Mouse (Mus musculus): ENCODE measurements around the gene Polh. TPM values are rescaled to one million over a fixed set of nuclear protein-coding genes. Genes with fewer than 3 reads are reported as not detected.
A peak's percentile ranks its signal among the peaks of the same experiment; 100 is the strongest.

Gene Polh
- polyA plus RNA-seq, 1 experiment from 2014 or later, result 8.9 TPM

DNA sequence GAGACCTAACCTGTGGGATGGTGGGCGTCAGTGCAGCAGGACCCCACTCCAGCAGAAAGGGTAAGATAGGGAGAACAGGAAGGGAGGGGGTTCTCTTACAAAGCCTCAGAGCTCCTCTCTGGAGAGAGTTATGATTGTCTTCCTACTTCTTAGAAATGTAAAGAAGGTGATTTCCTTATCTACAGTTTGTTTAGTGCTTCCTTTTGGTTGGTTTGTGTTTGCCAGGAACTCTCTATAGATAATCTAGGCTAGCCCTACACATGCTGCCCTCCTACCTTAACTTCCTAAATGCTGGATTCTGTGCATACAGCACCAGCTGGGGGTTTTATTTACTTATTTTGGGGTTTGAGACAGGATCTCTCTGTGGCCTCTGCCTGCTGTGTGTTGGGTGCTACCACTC lies 33.6 kb upstream of the Polh start:
- H3K4me2 ChIP-seq (ENCODE audit: low read depth, low read length), result no peak overlapping the region
- no peak overlapping the region for H3K27ac ChIP-seq (ENCODE audit: low read depth)
- 75% methylated on average over 1 of the region's 1 CpGs for WGBS (ENCODE audit: insufficient replicate concordance)
- no peaks in the 10 kb centered on the region for H3K27me3 ChIP-seq (ENCODE audit: insufficient read depth, low read length)
- H3K36me3 ChIP-seq (replicated peaks; ENCODE audit: insufficient read depth, low read length), result peaks cover 71% of the 10 kb centered on the region
- TF ChIP-seq CTCF (IDR thresholded peaks at IDR 0.05; ENCODE audit: low read depth) (no peak), EP300 (IDR thresholded peaks at IDR 0.05; ENCODE audit: low read depth) (no peak)
- no peaks in the 10 kb centered on the region for H3K4me1 ChIP-seq (ENCODE audit: insufficient read depth)
- no peak for ATAC-seq
- H3K9me3 ChIP-seq (ENCODE audit: low read length), result no peaks in the 10 kb centered on the region
- no peak for DNase-seq
- H3K9ac ChIP-seq (replicated peaks), result no peak overlapping the region
- H3K4me3 ChIP-seq (ENCODE audit: low read depth, low read length), result no peak overlapping the region

DNA sequence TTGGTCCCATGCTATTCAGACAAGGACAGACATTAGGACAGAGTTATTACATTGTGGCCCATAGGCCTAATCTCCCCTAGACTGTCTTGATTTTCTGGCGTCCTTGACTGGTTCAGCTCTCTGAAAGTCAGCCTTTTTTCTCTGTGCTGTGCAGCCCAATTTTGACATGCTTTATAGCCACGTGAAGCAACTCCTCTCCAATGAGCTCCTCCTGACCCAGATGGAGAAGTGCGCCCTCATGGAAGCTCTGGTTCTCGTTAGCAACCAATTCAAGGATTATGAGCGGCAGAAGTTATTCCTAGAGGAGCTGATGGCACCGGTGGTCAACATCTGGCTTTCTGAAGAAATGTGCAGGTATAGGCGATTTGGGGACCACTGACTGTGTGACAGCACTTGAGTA lies 25.1 kb upstream of the Polh start:
- no peaks in the 10 kb centered on the region for H3K9me3 ChIP-seq (ENCODE audit: low read length)
- ATAC-seq, result no peak
- H3K27ac ChIP-seq (ENCODE audit: low read depth), result no peak overlapping the region
- no peak overlapping the region for H3K4me2 ChIP-seq (ENCODE audit: low read depth, low read length)
- no peaks in the 10 kb centered on the region for H3K4me1 ChIP-seq (ENCODE audit: insufficient read depth)
- 82% methylated on average over 7 of the region's 7 CpGs for WGBS (ENCODE audit: insufficient replicate concordance)
- no peak overlapping the region for H3K4me3 ChIP-seq (ENCODE audit: low read depth, low read length)
- peaks cover 81% of the 10 kb centered on the region for H3K36me3 ChIP-seq (replicated peaks; ENCODE audit: insufficient read depth, low read length)
- DNase-seq, result no peak
- H3K27me3 ChIP-seq (ENCODE audit: insufficient read depth, low read length), result no peaks in the 10 kb centered on the region
- TF ChIP-seq EP300 (IDR thresholded peaks at IDR 0.05; ENCODE audit: low read depth) (no peak), CTCF (IDR thresholded peaks at IDR 0.05; ENCODE audit: low read depth) (no peak)
- no peak overlapping the region for H3K9ac ChIP-seq (replicated peaks)

DNA sequence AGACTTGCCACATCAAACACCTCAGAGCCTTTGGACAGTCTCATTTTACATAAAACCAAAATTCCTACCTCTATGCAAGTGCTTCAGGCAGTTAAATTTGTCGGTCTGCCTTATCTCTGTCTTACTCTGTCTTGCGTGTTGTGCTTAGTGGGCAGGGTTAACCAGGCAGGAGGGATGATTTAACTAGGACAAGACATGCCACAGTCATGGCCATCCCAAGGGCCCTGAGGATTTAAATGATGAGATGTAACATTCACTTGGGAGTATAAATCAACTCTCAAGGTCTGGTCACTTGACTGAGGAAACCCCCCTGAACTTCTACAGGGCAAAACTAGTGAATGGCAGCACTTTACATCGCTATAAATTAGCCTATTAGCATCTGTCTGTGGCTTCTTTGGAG lies 19.2 kb upstream of the Polh start:
- H3K4me1 ChIP-seq (ENCODE audit: insufficient read depth), result no peaks in the 10 kb centered on the region
- TF ChIP-seq EP300 (IDR thresholded peaks at IDR 0.05; ENCODE audit: low read depth) (no peak), CTCF (IDR thresholded peaks at IDR 0.05; ENCODE audit: low read depth) (no peak)
- H3K4me2 ChIP-seq (ENCODE audit: low read depth, low read length), result no peak overlapping the region
- no peak for DNase-seq
- 74% methylated on average over 3 of the region's 3 CpGs for WGBS (ENCODE audit: insufficient replicate concordance)
- peaks cover 82% of the 10 kb centered on the region for H3K36me3 ChIP-seq (replicated peaks; ENCODE audit: insufficient read depth, low read length)
- no peaks in the 10 kb centered on the region for H3K27me3 ChIP-seq (ENCODE audit: insufficient read depth, low read length)
- H3K4me3 ChIP-seq (ENCODE audit: low read depth, low read length), result no peak overlapping the region
- ATAC-seq, result no peak
- no peak overlapping the region for H3K27ac ChIP-seq (ENCODE audit: low read depth)
- H3K9ac ChIP-seq (replicated peaks), result no peak overlapping the region
- H3K9me3 ChIP-seq (ENCODE audit: low read length), result no peaks in the 10 kb centered on the region

DNA sequence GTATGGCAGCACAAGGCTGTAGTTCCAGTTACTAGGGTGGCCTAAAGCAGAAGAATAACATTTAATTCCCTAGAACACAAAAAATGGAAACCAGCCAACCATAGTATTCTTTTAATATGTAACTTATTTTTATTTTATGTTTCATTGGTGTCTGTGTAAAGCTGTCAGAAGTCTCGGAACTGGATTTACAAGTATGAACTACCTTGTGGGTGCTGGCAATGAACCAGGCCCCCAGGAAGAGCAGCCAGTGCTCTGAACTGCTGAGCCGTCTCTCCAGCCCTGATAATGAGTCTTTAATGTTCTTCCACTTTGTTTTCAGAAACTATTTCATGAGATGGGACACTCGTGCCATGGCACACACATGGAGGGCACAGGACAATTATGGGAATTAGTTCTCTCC lies 8.1 kb upstream of the Polh start:
- TF ChIP-seq EP300 (IDR thresholded peaks at IDR 0.05; ENCODE audit: low read depth) (no peak), CTCF (IDR thresholded peaks at IDR 0.05; ENCODE audit: low read depth) (no peak)
- peaks cover 81% of the 10 kb centered on the region for H3K36me3 ChIP-seq (replicated peaks; ENCODE audit: insufficient read depth, low read length)
- no peak overlapping the region for H3K9ac ChIP-seq (replicated peaks)
- no peaks in the 10 kb centered on the region for H3K4me1 ChIP-seq (ENCODE audit: insufficient read depth)
- no peak for ATAC-seq
- H3K4me3 ChIP-seq (ENCODE audit: low read depth, low read length), result no peak overlapping the region
- no peak overlapping the region for H3K4me2 ChIP-seq (ENCODE audit: low read depth, low read length)
- H3K9me3 ChIP-seq (ENCODE audit: low read length), result no peaks in the 10 kb centered on the region
- H3K27me3 ChIP-seq (ENCODE audit: insufficient read depth, low read length), result no peaks in the 10 kb centered on the region
- 85% methylated on average over 3 of the region's 3 CpGs for WGBS (ENCODE audit: insufficient replicate concordance)
- DNase-seq, result no peak
- H3K27ac ChIP-seq (ENCODE audit: low read depth), result no peak overlapping the region

DNA sequence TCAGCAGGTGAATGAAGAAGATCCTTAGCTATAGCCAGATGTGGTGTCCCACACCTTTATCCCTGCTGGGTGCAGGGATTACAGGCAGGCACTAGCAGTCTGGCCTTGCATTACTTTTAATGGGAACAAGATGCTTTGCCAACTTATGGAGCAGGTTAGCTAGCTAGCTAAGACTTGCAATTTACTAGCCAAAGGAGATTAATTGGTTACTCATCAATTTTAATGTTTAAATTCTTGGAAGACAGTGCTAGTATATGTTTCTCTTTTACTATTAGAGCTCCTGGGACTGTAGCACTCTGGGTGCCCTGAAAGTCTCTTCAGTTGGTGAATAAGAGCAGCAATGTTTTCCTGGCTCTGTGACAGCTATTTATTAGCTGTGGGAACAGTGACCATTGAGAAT lies 4.2 kb upstream of the Polh start:
- no peaks in the 10 kb centered on the region for H3K9me3 ChIP-seq (ENCODE audit: low read length)
- H3K4me1 ChIP-seq (ENCODE audit: insufficient read depth), result peaks cover 15% of the 10 kb centered on the region
- peaks cover 53% of the 10 kb centered on the region for H3K36me3 ChIP-seq (replicated peaks; ENCODE audit: insufficient read depth, low read length)
- H3K27ac ChIP-seq (ENCODE audit: low read depth), result no peak overlapping the region
- ATAC-seq (no peak), DNase-seq (no peak)
- H3K9ac ChIP-seq (replicated peaks), result no peak overlapping the region; the same call in 1 of the 2 replicates
- H3K4me3 ChIP-seq (ENCODE audit: low read depth, low read length), result 0 out of 2 replicates have a peak overlapping the region, but pooled peaks have one; percentile 1
- H3K27me3 ChIP-seq (ENCODE audit: insufficient read depth, low read length), result no peaks in the 10 kb centered on the region
- no peak for TF ChIP-seq CTCF (IDR thresholded peaks at IDR 0.05; ENCODE audit: low read depth)
- TF ChIP-seq EP300 (IDR thresholded peaks at IDR 0.05; ENCODE audit: low read depth), result no peak
- H3K4me2 ChIP-seq (ENCODE audit: low read depth, low read length), result peak overlapping the region; percentile 32; the same call in 1 of the 2 replicates

DNA sequence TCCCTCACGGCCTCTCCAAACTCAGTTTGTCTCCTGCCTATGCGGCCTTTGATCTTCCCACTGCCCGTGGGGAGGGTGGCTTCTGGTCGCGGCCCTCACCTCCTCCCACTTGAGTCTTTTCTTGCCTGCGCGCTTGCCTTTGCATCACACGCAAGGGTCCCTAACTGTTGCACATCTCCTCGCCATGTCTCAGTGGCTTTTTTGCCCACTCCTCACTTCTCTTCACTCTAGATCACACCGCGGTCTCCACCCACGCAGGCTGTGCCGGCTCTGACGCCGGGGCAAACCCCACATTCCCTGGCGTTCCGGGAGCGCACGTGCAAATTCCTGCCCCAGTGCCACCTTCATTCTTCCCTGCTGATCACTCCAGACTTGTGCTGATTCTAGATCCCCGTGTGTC lies 633 bp upstream of the Polh start:
- Histone ChIP-seq H3K27ac (ENCODE audit: low read depth) (peak overlapping the region; percentile 92), H3K4me1 (ENCODE audit: insufficient read depth) (peaks cover 24% of the 10 kb centered on the region), H3K36me3 (replicated peaks; ENCODE audit: insufficient read depth, low read length) (peaks cover 33% of the 10 kb centered on the region), H3K9me3 (ENCODE audit: low read length) (no peaks in the 10 kb centered on the region), H3K4me3 (ENCODE audit: low read depth, low read length) (peak overlapping the region; percentile 88), H3K27me3 (ENCODE audit: insufficient read depth, low read length) (no peaks in the 10 kb centered on the region), H3K4me2 (ENCODE audit: low read depth, low read length) (peak overlapping the region; percentile 93), H3K9ac (replicated peaks) (peak overlapping the region; percentile 84)
- TF ChIP-seq CTCF (IDR thresholded peaks at IDR 0.05; ENCODE audit: low read depth) (no peak), EP300 (IDR thresholded peaks at IDR 0.05; ENCODE audit: low read depth) (no peak)
- DNase-seq (no peak), ATAC-seq (peak; percentile 5)
- WGBS (ENCODE audit: insufficient replicate concordance), result under 1% methylated on average over 20 of the region's 20 CpGs

DNA sequence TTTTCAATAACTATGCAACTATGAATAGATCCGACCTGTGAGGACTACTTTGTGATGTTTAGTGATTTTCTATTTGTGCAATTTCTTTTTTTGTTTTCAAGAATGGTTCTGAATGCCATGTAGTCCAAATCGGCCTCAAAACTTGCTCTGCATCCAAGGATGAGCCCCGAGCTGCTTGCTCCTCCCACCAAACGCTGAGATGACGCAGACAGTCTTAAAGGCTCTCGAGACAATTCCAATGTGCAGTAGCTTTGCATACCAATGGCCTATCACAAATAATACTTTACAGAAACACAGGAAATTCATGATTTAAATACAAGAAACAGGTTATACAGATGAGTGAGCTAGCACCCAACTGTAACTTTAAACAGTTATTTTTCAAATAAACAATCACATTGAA lies 1.3 kb downstream of the Polh start:
- Histone ChIP-seq H3K27me3 (ENCODE audit: insufficient read depth, low read length) (no peaks in the 10 kb centered on the region), H3K4me3 (ENCODE audit: low read depth, low read length) (peak overlapping the region; percentile 88), H3K9me3 (ENCODE audit: low read length) (no peaks in the 10 kb centered on the region), H3K36me3 (replicated peaks; ENCODE audit: insufficient read depth, low read length) (peaks cover 32% of the 10 kb centered on the region), H3K4me1 (ENCODE audit: insufficient read depth) (peaks cover 24% of the 10 kb centered on the region), H3K4me2 (ENCODE audit: low read depth, low read length) (peak overlapping the region; percentile 93), H3K9ac (replicated peaks) (peak overlapping the region; percentile 80; the same call in 1 of the 2 replicates), H3K27ac (ENCODE audit: low read depth) (no peak overlapping the region)
- WGBS (ENCODE audit: insufficient replicate concordance), result 43% methylated on average over 6 of the region's 6 CpGs
- no peak for ATAC-seq
- TF ChIP-seq CTCF (IDR thresholded peaks at IDR 0.05; ENCODE audit: low read depth) (no peak), EP300 (IDR thresholded peaks at IDR 0.05; ENCODE audit: low read depth) (no peak)
- peak; percentile 31 for DNase-seq

Data from liver, postnatal 0 days (tissue).